Mouse (Mus musculus) forebrain, embryonic 12.5 days (tissue): ENCODE results near the gene Serpine1. TPM values are rescaled to one million over a fixed set of nuclear protein-coding genes. Genes with fewer than 3 reads are reported as not detected.

ENCODE experiments used
- ATAC-seq: fragments of 200-750 bp; cut with Nextera tagmentation; 2 replicates; pipeline ENCODE4 v1.8.0; 2017; ENCODE audit warnings: moderate TSS enrichment; ENCODE audit not compliant: low FRiP score
- H3K27ac ChIP-seq: fragments of 300-500 bp; sonication (generic); 2 replicates; pipeline ENCODE4 v1.5.1; 2016; ENCODE audit warnings: mild to moderate bottlenecking
- H3K27me3 ChIP-seq: fragments of 300-500 bp; sonication (generic); 2 replicates; pipeline ENCODE4 v1.6.1; 2016; ENCODE audit warnings: mild to moderate bottlenecking
- H3K36me3 ChIP-seq: fragments of 300-500 bp; sonication (generic); replicated peaks from 2 replicates; pipeline ENCODE4 v1.6.1; 2016; ENCODE audit warnings: mild to moderate bottlenecking
- H3K4me1 ChIP-seq: fragments of 300-500 bp; sonication (generic); 2 replicates; pipeline ENCODE4 v1.6.1; 2016
- H3K4me2 ChIP-seq: fragments of 300-500 bp; sonication (generic); 2 replicates; pipeline ENCODE4 v1.6.1; 2016; ENCODE audit warnings: mild to moderate bottlenecking, moderate library complexity
- H3K4me3 ChIP-seq: fragments of 300-500 bp; sonication (generic); replicated peaks from 2 replicates; pipeline ENCODE4 v1.5.1; 2016; ENCODE audit warnings: mild to moderate bottlenecking
- H3K9ac ChIP-seq: fragments of 300-500 bp; sonication (generic); 2 replicates; pipeline ENCODE4 v1.6.1; 2016; ENCODE audit warnings: mild to moderate bottlenecking
- H3K9me3 ChIP-seq: fragments of 300-500 bp; sonication (generic); 2 replicates; pipeline ENCODE4 v1.6.1; 2016
- WGBS: fragments of 180-500 bp; shearing (Covaris S2); methylation state at CpG from one replicate; pipeline ENCODE4 v1.1.7; 2016; 5-methylcytosine and 5-hydroxymethylcytosine counted together
- polyA plus RNA-seq: library from polyadenylated mRNA; unstranded; fragments of >200 nt; fragmentation: Nextera tagmentation; extraction: Ambion mirVana; gene quantifications from 2 replicates; pipeline ENCODE4 v1.2.1, GENCODE M21; 2016

Gene Serpine1
- polyA plus RNA-seq, 1 experiment from 2014 or later, result 0.11 TPM

DNA sequence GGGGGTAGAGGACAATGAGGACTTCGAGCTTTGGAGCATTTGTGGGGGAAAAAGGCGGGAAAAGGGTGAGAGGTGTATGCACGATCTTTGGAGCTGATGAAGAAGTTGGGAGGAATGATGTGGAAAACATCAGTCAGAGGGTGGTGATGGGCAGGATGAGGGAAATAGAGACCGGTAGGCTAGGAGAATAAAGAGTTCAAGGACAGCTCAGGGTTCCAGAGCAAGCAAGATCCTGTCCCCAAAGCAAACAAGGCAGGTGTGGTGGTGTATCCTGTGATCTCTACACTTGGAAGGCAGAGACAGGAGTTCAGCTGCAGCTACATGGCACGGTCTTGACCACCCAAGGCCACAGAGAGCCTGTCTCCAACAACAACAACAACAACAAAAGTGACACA, 25.7 kb downstream of the Serpine1 start:
- Histone ChIP-seq H3K27ac (peak overlapping the region; percentile 79), H3K36me3 (peaks cover 16% of the 10 kb centered on the region), H3K27me3 (no peaks in the 10 kb centered on the region), H3K9me3 (no peaks in the 10 kb centered on the region), H3K4me2 (peak overlapping the region; percentile 3; the same call in 1 of the 2 replicates), H3K9ac (peak overlapping the region; percentile 12; the same call in 1 of the 2 replicates), H3K4me3 (no peak overlapping the region), H3K4me1 (peaks cover 13% of the 10 kb centered on the region)
- WGBS, result 20% methylated on average over 5 of the region's 5 CpGs
- no peak for ATAC-seq

GRCm38 (mm10) chr5:137045402-137046323, 26.4 kb downstream of the Serpine1 start, which contains the start of gene Ap1s1:
TSS of gene Ap1s1 (minus strand) at chr5:137046135.
- Histone ChIP-seq H3K27me3 (no peaks in the 10 kb centered on the region), H3K4me2 (peak within 1 kb of the TSS; percentile 85), H3K4me1 (peaks cover 13% of the 10 kb centered on the region), H3K36me3 (peaks cover 21% of the 10 kb centered on the region), H3K4me3 (peak within 1 kb of the TSS; percentile 72), H3K9ac (peak within 1 kb of the TSS; percentile 83), H3K27ac (peak within 1 kb of the TSS; percentile 79), H3K9me3 (no peaks in the 10 kb centered on the region)
- ATAC-seq, result peak; percentile 95
- under 1% methylated on average over 47 of the region's 48 CpGs for WGBS

GRCm38 (mm10) chr5:137043997-137044396, 28.1 kb downstream of the Serpine1 start:
- 97% methylated on average over 7 of the region's 7 CpGs for WGBS
- Histone ChIP-seq H3K4me3 (no peak overlapping the region), H3K27me3 (no peaks in the 10 kb centered on the region), H3K4me1 (peaks cover 13% of the 10 kb centered on the region), H3K9ac (no peak overlapping the region), H3K9me3 (no peaks in the 10 kb centered on the region), H3K4me2 (no peak overlapping the region), H3K36me3 (peaks cover 37% of the 10 kb centered on the region), H3K27ac (no peak overlapping the region)
- ATAC-seq, result no peak

GRCm38 (mm10) chr5:137041442-137041841, 30.6 kb downstream of the Serpine1 start:
- no peaks in the 10 kb centered on the region for H3K27me3 ChIP-seq
- H3K4me3 ChIP-seq, result no peak overlapping the region
- no peak overlapping the region for H3K4me2 ChIP-seq
- no peak overlapping the region for H3K27ac ChIP-seq
- H3K36me3 ChIP-seq, result peaks cover 63% of the 10 kb centered on the region
- 90% methylated on average over 10 of the region's 10 CpGs for WGBS
- H3K4me1 ChIP-seq, result peaks cover 10% of the 10 kb centered on the region
- no peak for ATAC-seq
- no peak overlapping the region for H3K9ac ChIP-seq
- no peaks in the 10 kb centered on the region for H3K9me3 ChIP-seq

GRCm38 (mm10) chr5:137039453-137039852, 32.6 kb downstream of the Serpine1 start:
- H3K27me3 ChIP-seq, result peaks cover under 1% of the 10 kb centered on the region; the same call in 1 of the 2 replicates
- no peak overlapping the region for H3K4me2 ChIP-seq
- no peak overlapping the region for H3K27ac ChIP-seq
- H3K36me3 ChIP-seq, result peaks cover 75% of the 10 kb centered on the region
- H3K4me1 ChIP-seq, result no peaks in the 10 kb centered on the region
- no peak overlapping the region for H3K4me3 ChIP-seq
- WGBS, result 95% methylated on average over 10 of the region's 10 CpGs
- ATAC-seq, result no peak
- no peaks in the 10 kb centered on the region for H3K9me3 ChIP-seq
- H3K9ac ChIP-seq, result no peak overlapping the region

DNA sequence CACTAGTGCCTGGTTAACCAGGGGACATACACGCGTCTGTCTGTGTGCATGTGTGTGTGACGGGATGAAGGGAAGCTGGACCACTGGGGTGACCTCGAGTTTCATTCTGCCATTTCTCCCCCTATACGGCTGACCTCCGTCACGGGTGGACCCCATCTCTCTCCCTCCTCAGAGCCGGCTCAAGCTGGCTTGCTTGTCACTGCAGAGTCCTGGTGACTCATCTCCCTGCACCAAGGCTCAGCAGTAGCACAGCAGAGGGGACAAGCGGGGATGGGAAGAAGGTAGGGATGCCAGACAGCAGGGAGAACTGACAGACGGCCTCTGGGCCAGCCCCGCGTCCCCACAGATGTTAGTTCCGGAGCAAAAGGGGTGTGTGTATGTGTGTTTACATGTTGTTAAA, 35.9 kb downstream of the Serpine1 start:
- H3K9ac ChIP-seq, result no peak overlapping the region
- peaks cover 29% of the 10 kb centered on the region for H3K27me3 ChIP-seq
- no peak for ATAC-seq
- H3K4me2 ChIP-seq, result no peak overlapping the region
- WGBS, result 89% methylated on average over 13 of the region's 13 CpGs
- no peak overlapping the region for H3K27ac ChIP-seq
- H3K4me1 ChIP-seq, result peaks cover 13% of the 10 kb centered on the region
- H3K9me3 ChIP-seq, result no peaks in the 10 kb centered on the region
- no peak overlapping the region for H3K4me3 ChIP-seq
- peaks cover 58% of the 10 kb centered on the region for H3K36me3 ChIP-seq

- peak overlapping the region; percentile 45 for H3K9ac ChIP-seq
- H3K4me1 ChIP-seq, result peaks cover 37% of the 10 kb centered on the region
- peak; percentile 78 for ATAC-seq
- H3K4me2 ChIP-seq, result peak overlapping the region; percentile 98
- no peak overlapping the region for H3K27ac ChIP-seq
- H3K27me3 ChIP-seq, result peaks cover 65% of the 10 kb centered on the region
- H3K9me3 ChIP-seq, result no peaks in the 10 kb centered on the region
- peaks cover 24% of the 10 kb centered on the region for H3K36me3 ChIP-seq
- under 1% methylated on average over 43 of the region's 49 CpGs for WGBS
- peak overlapping the region; percentile 49 for H3K4me3 ChIP-seq
These were observed 39.4 kb downstream of the Serpine1 start for GRCm38 (mm10) chr5:137032641-137033074.

GRCm38 (mm10) chr5:137032033-137032421, 40.0 kb downstream of the Serpine1 start:
- peak; percentile 1; the same call in 1 of the 2 replicates for ATAC-seq

GRCm38 (mm10) chr5:137031076-137032032, 40.7 kb downstream of the Serpine1 start:
- peak overlapping the region; percentile 98 for H3K4me2 ChIP-seq
- H3K36me3 ChIP-seq, result peaks cover 11% of the 10 kb centered on the region
- ATAC-seq, result no peak
- H3K9me3 ChIP-seq, result no peaks in the 10 kb centered on the region
- H3K4me1 ChIP-seq, result peaks cover 37% of the 10 kb centered on the region
- H3K4me3 ChIP-seq, result peak overlapping the region; percentile 49
- H3K9ac ChIP-seq, result peak overlapping the region; percentile 45
- H3K27me3 ChIP-seq, result peaks cover 77% of the 10 kb centered on the region
- H3K27ac ChIP-seq, result no peak overlapping the region
- under 1% methylated on average over 78 of the region's 78 CpGs for WGBS

More at GRCm38 (mm10) chr5:137032033-137032421, 40.0 kb downstream of the Serpine1 start:
- under 1% methylated on average over 33 of the region's 33 CpGs for WGBS
- peaks cover 37% of the 10 kb centered on the region for H3K4me1 ChIP-seq
- no peaks in the 10 kb centered on the region for H3K9me3 ChIP-seq
- peak overlapping the region; percentile 49 for H3K4me3 ChIP-seq
- no peak overlapping the region for H3K27ac ChIP-seq
- H3K27me3 ChIP-seq, result peaks cover 70% of the 10 kb centered on the region
- peak overlapping the region; percentile 45 for H3K9ac ChIP-seq
- H3K36me3 ChIP-seq, result peaks cover 18% of the 10 kb centered on the region
- H3K4me2 ChIP-seq, result peak overlapping the region; percentile 98

- no peak for ATAC-seq
- no peak overlapping the region for H3K9ac ChIP-seq
- 11% methylated on average over 22 of the region's 22 CpGs for WGBS
- H3K4me2 ChIP-seq, result peak overlapping the region; percentile 98
- peaks cover 2% of the 10 kb centered on the region for H3K36me3 ChIP-seq
- no peak overlapping the region for H3K27ac ChIP-seq
- H3K9me3 ChIP-seq, result no peaks in the 10 kb centered on the region
- H3K4me3 ChIP-seq, result peak overlapping the region; percentile 49
- peaks cover 39% of the 10 kb centered on the region for H3K4me1 ChIP-seq
- H3K27me3 ChIP-seq, result peaks cover 86% of the 10 kb centered on the region
These were observed 41.7 kb downstream of the Serpine1 start for GRCm38 (mm10) chr5:137030416-137030810.

DNA sequence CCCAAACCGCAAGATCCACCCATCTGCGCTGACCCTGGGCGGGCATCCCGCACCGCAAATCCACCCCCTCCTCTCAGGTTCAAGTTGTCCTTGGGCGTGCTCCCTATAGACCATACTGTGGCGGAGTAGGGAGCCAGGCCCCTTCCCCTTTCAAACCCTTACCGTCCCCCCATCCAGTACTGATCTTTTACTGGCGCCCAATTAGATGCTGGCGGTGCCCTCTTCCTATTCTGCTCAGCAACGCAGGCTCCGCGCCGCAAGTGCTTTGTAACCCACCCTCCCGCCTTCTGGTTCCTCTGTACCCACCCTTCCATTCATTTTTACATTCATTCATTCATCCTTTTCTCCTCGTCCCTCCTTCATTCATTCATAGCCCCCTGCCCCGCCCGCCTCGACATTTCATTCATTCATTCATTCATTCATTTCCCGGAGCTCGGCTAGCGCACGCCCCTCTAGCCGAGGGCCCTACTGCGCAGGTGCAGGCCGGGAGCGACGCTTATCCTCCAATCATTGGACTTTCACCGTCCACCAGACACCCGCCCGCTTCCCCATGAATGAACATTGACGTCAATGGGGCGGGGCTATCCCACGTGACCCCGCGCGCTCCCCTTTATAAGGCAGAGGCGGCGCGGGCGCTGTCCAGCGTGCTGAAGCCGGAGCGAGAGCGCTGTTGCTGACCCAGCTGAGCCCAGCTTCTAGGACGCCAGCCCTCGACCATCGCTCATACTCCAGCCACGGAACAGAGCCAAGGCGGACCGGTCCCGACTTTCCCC, 42.2 kb downstream of the Serpine1 start:
- WGBS, result under 1% methylated on average over 52 of the region's 52 CpGs
- Histone ChIP-seq H3K27me3 (peaks cover 92% of the 10 kb centered on the region), H3K4me1 (peaks cover 41% of the 10 kb centered on the region), H3K36me3 (no peaks in the 10 kb centered on the region; the same call in 1 of the 2 replicates), H3K9ac (peak overlapping the region; percentile 44; the same call in 1 of the 2 replicates), H3K9me3 (no peaks in the 10 kb centered on the region), H3K4me2 (peak overlapping the region; percentile 98), H3K27ac (no peak overlapping the region), H3K4me3 (peak overlapping the region; percentile 49)
- ATAC-seq, result peak; percentile 85
